Mouse (Mus musculus) layer of hippocampus, adult 9-11 months (tissue): Measurements from ENCODE around the gene Xrra1.

Experiments used
- DNase-seq: peaks from one replicate; pipeline ENCODE4 v3.0.0; 2022

Xrra1 gene

DNA sequence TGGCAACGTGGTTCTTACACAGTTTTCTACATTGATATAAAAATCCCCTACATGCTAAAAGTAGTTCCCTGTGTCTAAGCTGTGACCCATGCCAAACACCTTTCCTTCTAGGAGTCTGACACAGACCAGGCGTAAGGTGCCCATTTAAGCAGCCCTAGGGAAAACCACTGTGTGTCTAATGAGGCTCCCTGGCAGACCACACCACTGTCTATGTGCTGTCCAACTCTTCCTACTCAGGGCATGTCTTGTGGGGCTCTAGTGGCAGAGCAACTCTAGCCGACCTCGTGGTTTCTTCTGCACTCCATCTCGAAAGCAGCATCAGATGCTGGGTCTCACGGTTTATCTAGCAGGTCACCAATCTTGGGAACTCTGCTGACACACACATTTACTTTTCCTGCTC, 7.3 kb upstream of the Xrra1 start:
- DNase-seq: no peak

DNA sequence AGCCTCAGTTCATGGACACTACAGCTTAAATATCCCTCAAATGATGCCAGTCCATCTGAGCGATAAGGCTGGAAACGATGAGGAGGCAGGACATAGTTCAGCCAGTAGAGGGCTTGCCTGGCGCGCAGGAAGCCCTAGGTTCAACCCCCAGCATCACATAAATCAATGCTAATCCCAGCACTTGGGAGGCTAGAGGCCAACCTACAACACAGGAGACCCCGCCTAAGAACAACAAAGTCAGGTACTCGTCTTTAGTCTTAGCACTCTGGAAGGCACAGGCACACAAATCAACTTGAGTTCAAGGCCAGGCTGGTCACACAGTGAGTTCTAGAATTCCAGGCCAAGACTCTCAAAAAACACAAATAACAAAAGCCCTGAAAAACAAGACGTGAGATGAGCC, 5.6 kb upstream of the Xrra1 start:
- no peak for DNase-seq

DNA sequence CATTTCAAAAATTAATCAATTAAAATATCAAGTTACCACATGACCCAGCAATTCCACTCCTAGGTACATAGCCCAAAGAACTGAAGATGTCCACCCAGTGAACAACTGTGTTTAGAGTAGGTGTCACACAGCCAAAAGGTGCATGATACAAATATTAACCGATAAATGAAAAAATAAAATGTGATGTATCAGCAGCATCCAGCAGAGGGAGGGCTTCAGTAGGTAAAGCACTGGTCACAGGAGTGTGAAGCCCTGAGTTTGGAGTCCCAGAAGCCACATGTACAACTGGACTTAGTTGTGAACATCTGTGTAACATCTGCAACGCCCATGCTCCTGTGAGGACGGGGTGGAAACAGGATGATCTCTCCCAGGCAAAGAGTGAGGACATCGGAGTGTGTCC, 4.6 kb upstream of the Xrra1 start:
- DNase-seq: no peak

DNA sequence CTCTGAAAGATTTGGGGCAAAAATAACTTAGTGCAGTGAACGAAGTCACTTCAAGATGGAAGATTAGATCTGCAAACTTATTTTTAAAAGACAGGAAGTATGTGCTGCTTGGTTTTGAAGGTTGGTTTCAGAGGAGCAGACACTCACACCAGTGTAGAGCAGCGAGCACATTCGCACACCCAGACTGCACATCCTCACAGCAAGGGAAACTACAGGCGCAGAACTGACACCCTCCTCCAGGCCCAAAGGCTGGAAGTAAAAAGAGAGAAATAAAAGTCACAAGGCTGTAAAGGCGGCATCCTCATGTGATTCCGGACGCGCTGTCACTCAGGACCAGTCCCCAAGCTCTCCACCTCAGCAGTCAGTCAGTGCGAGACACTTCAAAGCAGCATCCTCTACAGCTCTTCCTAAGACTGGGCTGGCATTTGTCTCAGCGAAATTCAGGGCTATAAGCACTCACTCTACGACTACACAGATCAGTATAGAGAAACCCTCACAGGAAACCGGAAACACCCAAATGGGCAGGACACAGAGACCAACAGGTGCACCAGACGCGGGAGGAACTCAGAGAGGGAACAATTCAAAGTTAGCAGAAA, 2.6 kb upstream of the Xrra1 start:
- no peak for DNase-seq

DNA sequence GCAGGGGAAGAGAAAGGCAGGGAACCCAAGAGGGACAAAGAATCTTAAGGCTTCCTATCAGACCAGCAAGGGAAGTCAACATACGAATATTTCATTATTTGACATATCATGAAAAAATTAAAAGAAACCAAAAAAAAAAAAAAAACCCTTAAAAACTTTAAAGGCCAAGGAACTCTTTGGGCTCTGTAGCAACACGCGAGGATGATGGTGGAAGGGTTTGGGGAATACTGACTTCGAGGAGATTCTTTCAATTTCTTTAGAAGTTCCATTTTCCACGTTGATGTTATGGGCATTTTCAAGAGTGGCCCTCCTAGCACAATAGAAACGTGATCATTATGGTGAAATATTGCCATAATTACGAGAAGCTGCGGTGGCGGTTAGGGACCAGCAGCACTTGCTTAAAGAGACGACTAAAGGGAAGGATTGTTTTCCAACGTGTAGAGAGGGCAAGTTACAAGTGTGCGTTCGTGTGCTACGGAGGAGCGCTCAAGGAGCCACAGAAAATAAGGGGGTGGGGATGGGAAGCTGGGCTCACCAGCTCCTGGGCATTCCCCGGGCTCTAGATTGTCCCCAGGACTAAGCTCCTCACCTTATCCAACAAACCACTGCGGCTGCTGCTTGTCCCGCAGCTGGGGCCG, 622 bp upstream of the Xrra1 start:
- no peak for DNase-seq

DNA sequence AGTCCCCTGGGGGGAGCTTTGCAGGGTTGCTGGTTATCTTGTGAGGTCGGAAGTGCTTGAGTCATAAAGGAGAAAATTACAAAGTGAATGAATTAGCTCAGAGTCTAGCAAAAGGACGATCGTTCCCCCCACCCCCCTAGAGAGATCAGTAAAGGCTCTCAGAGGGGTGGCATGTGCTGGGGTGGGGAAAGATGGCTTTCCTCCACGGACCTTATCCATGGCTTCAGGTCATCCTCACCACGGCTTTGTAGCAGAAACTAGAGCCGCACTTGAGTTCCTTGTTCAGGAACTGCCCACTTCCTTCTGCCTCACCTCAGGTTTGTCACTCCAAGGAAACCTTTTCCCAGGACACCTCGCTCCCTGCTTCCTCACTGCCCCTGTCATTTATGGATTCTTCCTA, 4.4 kb downstream of the Xrra1 start, which contains the start of gene Spcs2:
Gene Spcs2, minus strand, starts transcription at position 101 of the 400 bp plus-strand sequence.
- no peak for DNase-seq

DNA sequence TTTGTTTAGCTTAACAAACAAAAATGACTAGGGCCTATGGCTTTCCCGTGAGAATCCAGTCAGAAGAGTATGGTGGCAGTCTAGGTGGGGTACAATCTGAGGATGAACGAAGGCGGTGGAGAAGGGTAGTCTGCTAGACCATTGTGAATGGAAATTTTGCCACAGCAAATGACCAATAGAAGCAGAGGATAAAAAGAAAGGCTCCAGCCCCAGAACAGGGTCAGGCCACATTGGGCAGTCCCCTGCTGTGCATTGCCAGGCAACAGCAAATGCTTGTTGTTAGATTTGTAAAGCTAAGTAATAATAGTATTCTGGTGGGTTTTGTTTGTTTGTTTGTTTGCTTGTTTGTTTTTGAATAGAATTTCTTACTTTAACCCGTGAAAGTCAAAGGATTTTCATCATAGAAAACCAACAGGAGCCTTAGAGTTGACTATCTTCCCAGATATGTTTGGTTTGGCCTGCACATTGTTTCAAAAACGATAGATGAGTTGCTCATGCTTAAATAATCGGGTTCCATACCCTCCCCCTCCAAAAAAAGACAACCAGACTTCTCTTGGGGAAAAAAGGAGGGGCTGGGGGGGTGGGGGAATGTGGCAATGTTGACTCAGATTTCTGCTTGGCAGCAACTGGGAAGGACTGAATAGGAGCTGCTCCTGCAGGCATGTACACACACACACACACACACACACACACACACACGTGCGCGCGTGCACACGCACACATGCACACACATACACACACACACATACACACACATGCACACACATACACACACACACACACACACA, 5.5 kb downstream of the Xrra1 start:
- no peak for DNase-seq

DNA sequence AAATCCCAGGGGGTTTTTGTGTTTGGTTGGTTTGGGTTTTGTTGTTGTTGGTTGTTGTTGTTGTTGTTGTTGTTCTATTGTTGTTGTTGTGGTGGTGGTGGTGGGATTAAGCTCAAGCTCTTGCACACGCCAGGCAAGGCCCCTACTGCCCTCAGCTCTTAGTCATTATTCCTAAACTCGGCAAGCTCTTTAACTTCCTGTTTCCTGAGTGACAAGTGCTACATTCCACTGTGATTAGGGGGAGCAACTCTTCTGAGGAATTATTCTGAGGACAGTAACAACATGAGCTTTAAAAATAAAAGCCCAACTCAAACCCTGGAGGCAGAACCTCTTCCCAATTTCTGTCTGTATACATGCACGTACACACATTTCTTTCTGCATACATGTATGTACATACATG, 6.3 kb downstream of the Xrra1 start:
- no peak for DNase-seq

DNA sequence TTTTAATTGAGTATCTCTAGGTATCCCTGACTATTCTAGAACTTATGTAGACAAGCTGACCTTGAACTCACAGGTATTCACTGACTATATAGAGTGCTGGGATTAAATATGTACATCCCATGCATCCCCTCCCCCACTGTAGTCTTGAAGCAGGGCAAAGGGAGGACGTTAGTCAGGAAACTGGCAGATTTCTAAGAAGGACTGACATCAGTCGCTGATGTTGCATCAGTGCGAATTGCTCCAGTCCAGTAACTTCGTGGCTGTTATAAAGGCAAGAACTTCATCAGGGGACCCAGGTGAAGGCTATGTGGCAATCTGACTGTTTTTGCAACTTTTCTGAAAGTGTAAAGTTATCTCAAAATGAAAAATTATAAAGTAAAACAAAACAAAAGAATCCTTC, 10.4 kb downstream of the Xrra1 start:
- DNase-seq: no peak

DNA sequence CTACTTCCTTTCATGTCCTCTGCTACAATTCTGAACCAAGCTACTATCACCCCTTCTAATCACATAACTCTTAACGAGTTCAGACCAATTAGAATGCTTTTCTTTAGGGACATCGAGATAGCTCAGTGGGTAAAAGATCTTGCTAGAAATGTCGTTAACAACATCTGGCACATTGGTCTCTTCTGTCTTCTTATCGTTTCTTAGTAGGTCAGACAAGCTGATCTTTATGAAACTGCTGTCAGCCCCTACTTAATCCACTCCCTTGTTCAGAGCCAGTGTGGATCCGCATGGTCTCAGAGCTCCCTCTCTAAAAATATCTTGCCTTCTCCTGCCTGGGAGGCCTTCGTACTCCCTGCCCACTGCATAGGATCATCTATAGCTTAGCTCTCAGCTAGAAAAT, 15.0 kb downstream of the Xrra1 start:
- no peak for DNase-seq

DNA sequence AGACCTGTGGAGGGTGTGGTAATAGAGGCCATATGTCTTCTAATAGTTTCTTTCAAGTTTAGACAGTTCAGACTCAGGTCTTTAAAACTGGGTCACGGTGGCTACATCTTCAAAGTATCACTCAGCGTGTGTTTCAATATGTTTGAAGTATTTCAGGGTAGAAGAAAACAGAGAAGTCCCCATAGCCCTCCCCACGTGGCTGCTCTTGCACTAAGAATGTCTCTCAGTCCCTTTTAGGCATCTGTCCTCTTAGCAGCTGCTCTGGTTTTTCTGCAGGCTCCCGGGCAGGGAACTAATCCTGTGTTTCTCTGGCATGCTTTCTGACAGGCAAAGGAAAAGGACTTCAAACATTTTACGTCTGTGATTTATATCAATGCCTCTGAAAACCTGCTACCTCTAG, 17.0 kb downstream of the Xrra1 start:
- DNase-seq: no peak

DNA sequence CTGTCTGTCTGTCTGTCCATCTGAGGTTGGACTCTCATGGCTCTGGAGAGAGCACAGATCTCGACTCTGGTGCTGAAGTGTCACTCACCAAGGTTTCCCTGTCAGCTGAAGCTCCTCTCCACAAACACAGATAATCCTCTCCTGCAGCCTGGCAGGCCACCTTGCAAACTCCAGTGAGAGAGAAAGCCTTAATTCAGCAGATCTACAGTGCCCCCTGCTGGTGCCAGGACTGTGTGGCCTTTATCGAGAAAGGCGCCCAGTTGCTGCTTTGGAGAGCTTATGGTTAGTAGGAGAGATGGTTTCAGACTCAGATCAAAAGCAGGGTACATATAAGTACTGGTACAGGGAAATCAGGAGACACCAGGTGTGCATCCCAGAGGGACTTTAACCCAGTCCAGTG, 17.4 kb downstream of the Xrra1 start:
- DNase-seq: peak; percentile 86

DNA sequence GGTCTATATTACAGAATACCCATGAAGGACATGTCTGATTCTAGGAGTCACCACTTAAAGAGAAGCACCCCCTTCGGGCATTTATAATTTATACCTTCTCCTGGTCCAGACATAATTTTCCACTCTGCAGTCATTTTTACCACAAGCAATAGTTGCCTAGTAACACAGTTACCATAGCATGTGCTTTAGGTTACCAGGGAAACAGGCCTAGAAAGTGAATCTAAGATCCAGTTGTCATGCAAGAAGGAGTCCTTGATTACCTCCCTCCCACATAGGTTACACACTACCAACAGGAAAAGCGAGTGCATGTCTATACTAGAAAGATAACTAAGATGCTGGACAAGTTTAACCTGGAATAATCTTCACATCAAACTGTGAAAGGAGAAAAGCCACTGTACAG, 19.3 kb downstream of the Xrra1 start:
- DNase-seq: peak; percentile 66

DNA sequence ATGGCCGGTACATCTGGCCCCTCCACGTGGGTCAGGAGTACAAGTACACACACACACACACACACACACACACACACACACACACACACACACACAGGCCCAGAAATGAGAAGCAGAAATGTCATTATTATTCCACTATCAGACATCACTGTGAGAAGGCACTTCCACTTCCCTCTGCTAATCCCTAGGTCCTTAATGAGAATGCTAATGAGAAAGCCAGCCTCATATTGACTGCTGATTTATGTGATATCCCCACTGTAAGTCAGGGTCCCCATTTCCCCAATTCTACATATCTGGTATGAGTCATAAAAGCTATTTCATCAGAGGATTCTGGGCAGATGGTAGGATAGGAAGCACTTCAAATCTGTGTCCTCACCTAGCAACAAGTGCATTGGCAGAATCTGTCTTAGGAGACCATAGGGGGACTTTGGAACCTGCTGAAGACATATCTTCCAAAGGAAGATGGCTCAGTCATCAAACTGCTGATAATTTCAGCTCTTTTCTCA, 28.4 kb downstream of the Xrra1 start:
- DNase-seq: no peak

DNA sequence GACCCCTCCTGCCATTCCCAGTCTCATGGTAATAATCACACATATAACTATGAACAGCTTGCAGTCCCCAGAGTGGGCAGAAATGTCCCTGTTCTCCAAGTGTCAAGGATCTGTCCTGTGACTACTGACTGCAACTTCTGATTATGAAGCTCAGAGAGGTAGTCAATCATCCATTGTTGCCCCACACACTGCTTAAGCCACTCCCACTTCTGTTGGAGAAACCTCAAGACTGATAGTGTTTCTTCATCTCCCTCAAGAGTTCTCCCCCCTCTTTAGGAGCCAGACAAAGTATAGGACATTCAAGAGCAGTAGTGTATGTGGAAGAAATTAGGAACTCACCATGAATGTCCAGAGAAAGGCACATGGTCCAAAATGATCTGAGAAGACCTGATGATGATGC, 28.8 kb downstream of the Xrra1 start:
- no peak for DNase-seq

DNA sequence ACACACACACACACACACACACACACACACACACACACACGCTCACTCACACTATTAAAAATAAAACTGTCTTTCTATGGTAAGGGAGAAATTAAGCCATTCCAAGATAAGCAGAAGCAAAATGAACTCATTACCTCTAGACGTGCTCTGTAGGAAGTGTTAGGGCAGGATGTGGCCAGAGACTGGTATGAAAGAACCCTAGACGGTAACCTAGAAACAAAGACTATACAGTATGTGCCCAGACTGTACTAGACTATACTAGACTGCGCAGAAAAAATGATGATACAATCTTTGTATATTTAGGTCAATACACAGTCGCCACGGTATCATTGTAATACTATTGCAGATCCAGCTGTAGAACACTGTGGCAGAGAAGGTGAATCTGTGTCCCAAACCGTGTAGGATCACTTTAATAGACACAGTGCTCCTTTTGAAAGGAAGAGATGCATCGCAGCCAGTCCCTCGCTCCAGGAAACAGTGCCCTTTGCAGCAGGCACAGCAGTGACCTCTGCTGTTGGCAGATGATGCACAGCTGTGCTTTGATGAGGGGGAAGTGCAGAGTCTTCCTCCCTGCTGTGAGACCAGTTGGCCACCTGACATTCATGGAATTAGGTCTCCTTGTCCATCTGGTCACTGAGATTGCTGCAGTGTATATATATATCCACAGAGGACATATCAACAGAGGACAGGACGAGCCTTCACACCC, 30.4 kb downstream of the Xrra1 start:
- DNase-seq: no peak

DNA sequence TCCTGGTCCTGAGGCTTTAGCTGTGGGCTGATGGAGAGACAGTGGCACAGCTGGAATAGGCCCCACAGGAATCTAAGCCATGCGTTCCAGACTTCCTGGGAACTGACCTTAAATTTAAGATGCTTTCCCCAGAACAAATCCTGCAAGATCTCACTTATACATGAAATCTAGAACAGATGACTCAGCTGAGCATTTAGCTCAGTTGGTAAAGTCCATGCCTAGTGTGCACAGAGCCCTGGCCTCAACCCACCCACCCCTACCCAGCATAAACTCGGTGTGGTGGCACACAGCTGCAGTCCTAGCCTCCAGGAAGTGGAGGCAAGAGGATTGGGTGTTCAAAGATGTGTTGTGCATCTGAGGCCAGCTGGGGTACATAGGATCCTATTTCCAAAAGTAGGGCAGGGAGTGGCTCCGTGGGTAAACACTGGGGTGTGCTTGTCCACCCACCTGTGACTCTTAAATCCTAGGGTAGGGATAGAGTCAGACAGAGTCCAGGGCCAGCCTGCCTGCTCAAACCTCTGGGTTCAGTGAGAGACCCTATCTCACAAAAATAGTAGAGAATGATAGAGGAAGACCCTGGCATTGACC, 31.3 kb downstream of the Xrra1 start:
- DNase-seq: no peak

DNA sequence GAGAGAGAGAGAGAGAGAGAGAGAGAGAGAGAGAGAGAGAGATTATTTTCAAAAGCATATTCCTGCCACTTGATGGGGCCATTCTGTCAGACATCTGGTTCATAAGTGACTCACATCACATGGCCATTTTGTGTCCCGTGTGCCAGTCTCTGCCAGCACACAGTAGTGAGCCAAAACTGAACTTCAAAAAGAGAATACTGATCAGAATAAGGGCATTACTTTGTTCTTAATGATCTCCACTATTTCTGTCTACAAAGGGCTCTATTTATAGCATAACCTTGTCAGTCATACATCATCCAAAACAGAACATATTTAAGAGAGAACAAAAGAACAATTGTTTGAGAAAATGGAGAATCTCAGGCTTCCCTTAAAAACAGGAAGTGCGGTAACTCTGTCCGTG, 32.6 kb downstream of the Xrra1 start:
- DNase-seq: peak; percentile 52

DNA sequence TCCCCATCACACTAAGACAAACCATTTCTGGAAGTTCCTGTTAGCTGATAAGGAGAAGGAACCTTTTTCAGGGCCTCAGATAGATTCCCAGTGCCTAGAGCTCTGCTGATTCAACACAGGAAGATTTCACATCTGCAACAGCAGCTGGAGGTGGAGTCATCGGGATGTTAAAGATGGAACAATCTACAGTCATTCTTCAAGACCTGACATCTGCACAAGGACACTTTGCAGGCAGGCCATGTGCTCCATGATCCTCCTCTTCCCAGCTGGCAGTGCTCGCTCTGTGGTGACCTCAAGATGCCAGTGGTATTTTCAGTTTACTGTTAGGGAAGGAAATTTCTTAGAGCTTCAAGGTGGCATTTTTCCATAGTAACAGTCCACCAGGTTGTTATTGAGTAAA, 33.4 kb downstream of the Xrra1 start:
- DNase-seq: no peak

DNA sequence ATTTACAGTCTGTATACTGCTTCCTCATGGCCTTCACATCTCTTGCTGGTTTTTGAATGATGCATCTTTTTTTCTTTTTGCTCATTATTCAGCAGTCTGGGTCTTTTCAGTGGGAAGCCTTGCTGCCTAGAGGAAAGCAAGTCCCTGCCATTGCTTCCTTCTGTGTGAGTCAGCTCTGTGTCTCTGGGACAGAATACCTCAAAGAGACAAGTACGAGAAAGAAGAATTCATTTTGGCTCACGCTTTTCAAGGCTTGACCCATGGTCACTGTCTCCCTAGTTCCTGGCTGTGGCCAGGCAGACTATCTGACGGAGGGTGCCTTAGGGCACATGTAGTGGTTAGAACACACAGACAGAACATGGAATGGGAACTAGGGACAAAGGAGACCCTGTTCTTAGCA, 35.1 kb downstream of the Xrra1 start:
- no peak for DNase-seq

DNA sequence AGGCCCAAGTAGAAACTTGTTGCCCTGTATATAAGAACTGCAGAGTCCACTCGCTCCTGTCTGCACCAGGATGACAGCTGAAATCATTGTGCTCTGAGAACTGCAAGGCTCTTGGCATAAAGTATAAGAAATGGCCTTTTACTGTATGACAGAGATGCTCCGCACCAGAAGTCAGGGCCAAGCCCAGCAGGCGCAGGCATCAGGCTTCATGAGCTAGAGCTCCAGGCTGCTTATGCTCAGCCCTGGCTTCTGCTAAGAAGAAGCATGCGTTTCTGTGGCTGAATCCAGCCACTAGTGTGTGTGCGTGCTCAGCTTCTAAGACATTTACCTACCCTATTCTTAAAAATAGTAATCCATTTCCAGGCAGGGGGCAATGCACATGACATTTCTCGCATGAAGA, 35.6 kb downstream of the Xrra1 start:
- no peak for DNase-seq

DNA sequence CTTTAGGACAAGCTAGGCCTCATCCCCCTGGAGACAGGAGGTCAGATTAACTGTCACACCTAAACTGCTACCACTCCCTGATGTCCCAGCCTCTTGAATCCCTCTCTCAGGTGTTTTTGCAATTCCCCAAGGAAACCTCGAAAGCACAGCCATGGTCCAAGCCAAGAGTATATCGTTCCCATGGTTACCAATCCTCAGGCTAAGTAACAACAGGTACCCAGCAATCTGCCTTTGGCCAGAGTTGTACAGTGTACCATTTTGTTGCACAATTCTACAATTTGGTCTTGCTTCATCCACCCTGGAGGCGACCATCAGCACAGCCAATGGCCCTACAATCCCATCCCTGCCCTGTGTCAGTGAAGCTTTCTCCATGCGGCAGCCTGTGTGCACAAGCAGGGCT, 38.0 kb downstream of the Xrra1 start:
- no peak for DNase-seq

DNA sequence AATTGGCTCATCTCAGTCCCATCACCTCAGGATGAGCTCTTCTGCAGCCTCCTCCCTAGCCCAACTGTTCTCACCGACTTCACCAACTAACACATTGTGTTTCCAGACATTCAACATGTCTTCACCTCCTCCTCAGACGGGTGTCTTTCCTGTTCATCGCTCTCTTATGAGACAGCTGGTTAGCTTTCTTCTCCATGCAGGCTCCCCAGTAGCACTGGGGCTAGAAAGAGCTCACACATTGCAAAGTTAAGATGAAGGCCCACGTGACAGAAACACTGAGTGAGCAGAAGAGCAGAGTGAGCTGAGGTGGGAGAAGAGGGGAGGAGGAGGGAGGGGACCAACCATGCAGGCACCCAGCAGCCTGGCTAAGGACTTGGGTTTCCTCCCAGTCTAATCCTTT, 43.3 kb downstream of the Xrra1 start:
- peak; percentile 46 for DNase-seq
